Mouse (Mus musculus): ENCODE data around the gene Fmo3.

DNA sequence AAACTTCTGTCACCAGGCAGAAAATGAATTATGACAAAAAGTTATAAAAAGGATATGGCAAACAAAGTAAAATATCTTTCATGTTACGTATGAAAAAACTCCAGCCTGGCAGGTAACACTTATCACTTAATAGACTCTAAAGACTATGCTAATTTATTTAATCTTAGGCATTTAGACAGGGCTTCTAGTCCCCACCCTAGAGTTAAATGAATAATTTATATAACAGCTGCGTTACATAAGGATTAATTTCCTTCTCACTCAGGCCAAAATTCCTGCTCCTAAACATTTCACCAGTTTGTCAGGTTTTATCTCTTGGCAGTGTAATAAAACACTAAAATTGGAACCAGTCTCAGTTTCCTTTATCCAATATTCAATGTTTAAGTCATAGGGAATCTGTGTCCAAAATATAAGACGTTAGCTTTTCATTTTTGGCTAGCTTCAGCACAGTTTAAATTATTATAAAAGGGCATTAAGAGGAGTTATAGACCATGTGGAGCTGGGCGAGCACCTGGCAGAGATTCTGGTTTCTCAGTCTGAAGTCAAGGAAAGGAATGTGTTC is 17.0 kb upstream of the Fmo3 start:
- TF ChIP-seq MYOG (IDR thresholded peaks at IDR 0.05; ENCODE audit: control insufficient read depth in 1 of 3, insufficient read depth in 1 of 3, insufficient read length in 2 of 3, low read depth in 2 of 3) (no peak), USF1 (IDR thresholded peaks at IDR 0.05; ENCODE audit: low read depth) (no peak), TCF3 (IDR thresholded peaks at IDR 0.05; ENCODE audit: insufficient read length, low read depth) (no peak), CEBPB (IDR thresholded peaks at IDR 0.05; ENCODE audit: insufficient read depth, poor library complexity, severe bottlenecking) (no peak), POLR2A (IDR thresholded peaks at IDR 0.05; ENCODE audit: insufficient read length, low read depth) (no peak), E2F4 (IDR thresholded peaks at IDR 0.05; ENCODE audit: insufficient read depth) (no peak)

Measured in myocyte (in vitro differentiated cells).